Mouse (Mus musculus) hindbrain, embryonic 14.5 days (tissue): ENCODE measurements around the gene Stpg1. TPM values are rescaled to one million over a fixed set of nuclear protein-coding genes. Genes with fewer than 3 reads are reported as not detected.

Experiments used
- ATAC-seq: fragments of 200-750 bp; cut with Nextera tagmentation; 2 replicates; pipeline ENCODE4 v1.8.0; 2017; ENCODE audit warnings: moderate number of reproducible peaks, mild to moderate bottlenecking, moderate TSS enrichment, moderate library complexity; ENCODE audit not compliant: low FRiP score
- DNase-seq: peaks from one replicate; pipeline ENCODE4 v3.0.0-alpha.2; 2015; ENCODE audit warnings: low spot score
- H3K27ac ChIP-seq: fragments of 300-500 bp; sonication (generic); 2 replicates; pipeline ENCODE4 v1.5.1; 2014; ENCODE audit warnings: mild to moderate bottlenecking, moderate library complexity
- H3K27me3 ChIP-seq: fragments of 300-500 bp; sonication (generic); 2 replicates; pipeline ENCODE4 v1.6.1; 2014; ENCODE audit warnings: mild to moderate bottlenecking, low read length, mixed read lengths; ENCODE audit not compliant: control insufficient read depth, insufficient read depth
- H3K36me3 ChIP-seq: fragments of 300-500 bp; sonication (generic); replicated peaks from 2 replicates; pipeline ENCODE4 v1.6.1; 2014; ENCODE audit not compliant: control insufficient read depth, insufficient read depth
- H3K4me1 ChIP-seq: fragments of 300-500 bp; sonication (generic); replicated peaks from 2 replicates; pipeline ENCODE4 v1.6.1; 2014; ENCODE audit warnings: antibody characterized with exemption, low read length, mixed read lengths; ENCODE audit not compliant: control insufficient read depth, insufficient read depth
- H3K4me2 ChIP-seq: fragments of 300-500 bp; sonication (generic); replicated peaks from 2 replicates; pipeline ENCODE4 v1.6.1; 2014; ENCODE audit warnings: mild to moderate bottlenecking, moderate library complexity
- H3K4me3 ChIP-seq: fragments of 300-500 bp; sonication (generic); replicated peaks from 2 replicates; pipeline ENCODE4 v1.5.1; 2014; ENCODE audit warnings: mild to moderate bottlenecking, low read length
- H3K9ac ChIP-seq: fragments of 300-500 bp; sonication (generic); 2 replicates; pipeline ENCODE4 v1.6.1; 2014
- H3K9me3 ChIP-seq: fragments of 300-500 bp; sonication (generic); 2 replicates; pipeline ENCODE4 v1.6.1; 2016; ENCODE audit warnings: low read length; ENCODE audit not compliant: control insufficient read depth
- WGBS: fragments of 180-500 bp; shearing (Covaris S2); extraction: QIAGEN DNeasy Blood & Tissue Kit; methylation state at CpG from one replicate; pipeline ENCODE4 v1.1.7; 2014; 5-methylcytosine and 5-hydroxymethylcytosine counted together
- polyA plus RNA-seq: library from polyadenylated mRNA; unstranded; fragments of >200 nt; fragmentation: Nextera tagmentation; extraction: Ambion mirVana; gene quantifications from 2 replicates; pipeline ENCODE4 v1.2.1, GENCODE M21; 2014

Stpg1 gene
- polyA plus RNA-seq, 1 experiment from 2014 or later = 0.29 TPM

DNA sequence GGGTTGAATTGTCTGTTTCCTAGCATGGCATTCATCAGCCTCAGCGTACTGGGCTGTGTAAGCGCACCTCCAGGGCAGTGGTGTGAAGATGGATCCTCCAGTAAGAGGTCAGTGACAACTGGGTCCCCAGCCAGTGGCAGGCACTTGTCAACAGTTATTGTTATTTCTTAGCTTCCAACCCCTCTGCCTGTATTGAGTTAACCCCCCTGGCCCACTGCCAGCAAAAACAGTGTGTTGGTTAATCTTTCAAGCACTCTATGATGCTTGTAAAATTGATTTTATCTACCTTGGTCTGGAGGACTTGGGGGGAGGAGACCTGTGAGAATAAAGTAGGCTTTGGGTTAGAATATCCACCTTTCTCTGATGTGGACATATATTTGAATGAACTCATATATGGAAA is 49.7 kb downstream of the Stpg1 start:
- 87% methylated on average over 2 of the region's 2 CpGs for WGBS
- Histone ChIP-seq H3K9ac (no peak overlapping the region), H3K36me3 (no peaks in the 10 kb centered on the region), H3K4me1 (peaks cover 23% of the 10 kb centered on the region; the same call in 1 of the 2 replicates), H3K4me2 (no peak overlapping the region), H3K27me3 (no peaks in the 10 kb centered on the region), H3K4me3 (no peak overlapping the region), H3K27ac (no peak overlapping the region), H3K9me3 (no peaks in the 10 kb centered on the region)
- no peak for ATAC-seq
- no peak for DNase-seq

DNA sequence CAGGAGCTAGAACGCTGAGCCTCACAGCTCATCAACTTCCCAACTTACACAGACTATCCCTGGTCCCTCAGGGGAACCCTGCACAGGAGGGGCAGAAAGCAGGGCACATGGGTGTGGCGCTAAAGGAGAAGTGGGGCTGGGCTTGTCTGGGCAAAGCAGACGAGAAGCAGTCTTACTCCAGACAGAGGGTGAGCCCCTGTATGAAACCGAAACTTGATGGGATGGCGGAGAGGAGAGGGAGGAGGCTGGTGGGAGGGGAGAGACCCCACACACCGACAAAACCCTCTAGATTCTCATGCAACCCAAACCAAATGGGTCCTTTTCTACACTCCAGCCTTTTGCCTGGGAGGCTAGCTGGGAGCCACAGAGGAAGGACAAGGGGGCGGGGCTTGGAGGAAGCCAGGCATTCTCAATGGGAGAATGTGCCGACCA is 50.5 kb downstream of the Stpg1 start:
- Histone ChIP-seq H3K9ac (no peak overlapping the region), H3K4me3 (no peak overlapping the region), H3K36me3 (no peaks in the 10 kb centered on the region), H3K4me2 (peak overlapping the region; percentile 15; the same call in 1 of the 2 replicates), H3K9me3 (no peaks in the 10 kb centered on the region), H3K27ac (no peak overlapping the region), H3K4me1 (peaks cover 15% of the 10 kb centered on the region; the same call in 1 of the 2 replicates), H3K27me3 (no peaks in the 10 kb centered on the region)
- DNase-seq = no peak
- no peak for ATAC-seq
- 28% methylated on average over 8 of the region's 8 CpGs for WGBS

DNA sequence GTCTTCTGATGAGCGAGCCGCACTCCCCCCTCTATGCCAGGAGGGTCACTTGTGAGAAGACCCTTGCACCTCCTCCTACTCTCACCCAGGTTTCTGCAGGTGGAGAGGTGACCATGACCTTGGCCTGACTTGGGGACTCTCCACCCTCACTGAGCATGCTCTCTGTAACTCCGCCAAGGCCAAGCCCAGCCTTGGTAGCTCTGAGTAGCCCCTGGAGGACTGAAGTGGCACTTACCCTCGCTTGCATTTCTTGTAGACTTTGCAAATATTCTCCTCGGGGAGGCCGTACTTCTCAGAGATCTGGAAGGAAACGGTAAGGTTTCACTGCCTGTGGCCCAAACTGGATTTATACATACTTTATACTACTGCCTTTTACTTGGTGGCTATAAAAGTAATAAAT is 51.4 kb downstream of the Stpg1 start:
- no peak overlapping the region for H3K4me3 ChIP-seq
- H3K36me3 ChIP-seq = no peaks in the 10 kb centered on the region
- H3K9ac ChIP-seq = no peak overlapping the region
- H3K27me3 ChIP-seq = no peaks in the 10 kb centered on the region
- no peak overlapping the region for H3K4me2 ChIP-seq
- H3K4me1 ChIP-seq = peaks cover 12% of the 10 kb centered on the region; the same call in 1 of the 2 replicates
- 83% methylated on average over 7 of the region's 7 CpGs for WGBS
- DNase-seq (no peak), ATAC-seq (no peak)
- no peak overlapping the region for H3K27ac ChIP-seq
- H3K9me3 ChIP-seq = no peaks in the 10 kb centered on the region

DNA sequence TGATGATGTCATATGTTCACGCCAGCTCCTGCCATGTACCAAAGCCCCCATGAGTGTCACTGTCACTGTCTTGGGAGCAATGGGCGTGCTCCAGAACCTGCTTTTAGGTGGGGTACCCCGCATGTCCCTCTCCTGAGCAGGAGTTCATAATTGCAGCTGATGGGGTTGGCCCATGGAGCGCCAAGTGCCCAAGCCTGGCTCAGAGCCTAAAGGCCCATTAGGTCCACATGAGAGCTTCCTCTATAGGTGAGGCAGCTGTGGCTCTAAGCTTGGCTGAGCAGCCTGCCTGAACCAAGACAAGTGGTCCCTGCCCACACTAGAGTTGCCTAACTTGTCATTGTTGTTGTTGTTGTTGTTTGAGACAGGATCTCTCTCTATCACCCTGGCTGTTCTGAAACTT is 52.2 kb downstream of the Stpg1 start:
- ATAC-seq (no peak), DNase-seq (no peak)
- Histone ChIP-seq H3K4me2 (no peak overlapping the region), H3K36me3 (no peaks in the 10 kb centered on the region), H3K4me1 (peaks cover 16% of the 10 kb centered on the region), H3K27me3 (no peaks in the 10 kb centered on the region), H3K9me3 (no peaks in the 10 kb centered on the region), H3K4me3 (no peak overlapping the region), H3K27ac (no peak overlapping the region), H3K9ac (no peak overlapping the region)
- 83% methylated on average over 4 of the region's 4 CpGs for WGBS

DNA sequence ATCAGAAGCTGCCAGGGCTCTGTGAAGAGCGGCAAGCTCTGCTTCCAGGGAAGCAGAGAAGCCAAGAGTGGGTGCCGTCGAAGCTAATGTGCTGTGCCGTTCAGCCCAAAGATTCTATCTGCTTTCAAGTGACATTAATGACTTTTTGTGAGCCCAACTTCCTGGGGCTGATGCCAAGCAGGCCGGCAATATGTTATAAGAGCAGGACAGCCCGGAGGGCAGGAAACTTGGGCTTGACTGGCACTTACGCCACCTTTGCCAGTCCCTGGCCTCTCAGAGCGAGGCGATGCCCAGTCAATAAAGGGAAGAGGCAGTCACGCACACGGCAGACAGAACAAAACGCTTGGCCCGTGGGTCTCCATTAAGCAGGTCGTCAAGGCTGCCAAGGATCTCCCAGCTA is 53.0 kb downstream of the Stpg1 start:
- no peak for DNase-seq
- Histone ChIP-seq H3K9me3 (no peaks in the 10 kb centered on the region), H3K9ac (no peak overlapping the region), H3K4me3 (no peak overlapping the region), H3K27me3 (no peaks in the 10 kb centered on the region), H3K4me1 (peaks cover 19% of the 10 kb centered on the region), H3K4me2 (no peak overlapping the region), H3K36me3 (no peaks in the 10 kb centered on the region), H3K27ac (no peak overlapping the region)
- ATAC-seq = no peak
- WGBS = 51% methylated on average over 14 of the region's 14 CpGs

DNA sequence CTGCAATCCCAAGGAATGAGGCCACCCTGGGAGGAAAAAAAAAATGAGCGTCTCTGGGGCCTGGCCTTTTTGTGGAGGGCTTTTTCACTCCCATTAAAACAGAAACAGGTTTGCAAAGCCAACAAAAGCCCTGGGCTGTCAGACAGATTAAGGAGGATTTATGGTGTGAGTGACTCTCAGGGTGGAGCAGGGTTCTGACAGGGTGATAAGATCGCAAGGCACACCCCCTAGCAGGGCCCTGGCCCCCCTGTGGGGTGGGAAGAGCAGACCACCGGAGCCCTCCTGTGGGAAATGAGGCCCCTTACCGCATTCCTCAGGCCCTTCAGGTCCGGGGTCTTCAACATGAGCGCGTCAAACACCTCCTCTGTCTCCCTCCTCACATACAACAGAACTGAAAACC is 53.5 kb downstream of the Stpg1 start:
- no peak overlapping the region for H3K9ac ChIP-seq
- no peaks in the 10 kb centered on the region for H3K36me3 ChIP-seq
- DNase-seq = no peak
- no peak overlapping the region for H3K4me2 ChIP-seq
- H3K4me3 ChIP-seq = no peak overlapping the region
- WGBS = 24% methylated on average over 7 of the region's 7 CpGs
- H3K4me1 ChIP-seq = peaks cover 22% of the 10 kb centered on the region
- no peak for ATAC-seq
- H3K27me3 ChIP-seq = no peaks in the 10 kb centered on the region
- H3K9me3 ChIP-seq = no peaks in the 10 kb centered on the region
- no peak overlapping the region for H3K27ac ChIP-seq

DNA sequence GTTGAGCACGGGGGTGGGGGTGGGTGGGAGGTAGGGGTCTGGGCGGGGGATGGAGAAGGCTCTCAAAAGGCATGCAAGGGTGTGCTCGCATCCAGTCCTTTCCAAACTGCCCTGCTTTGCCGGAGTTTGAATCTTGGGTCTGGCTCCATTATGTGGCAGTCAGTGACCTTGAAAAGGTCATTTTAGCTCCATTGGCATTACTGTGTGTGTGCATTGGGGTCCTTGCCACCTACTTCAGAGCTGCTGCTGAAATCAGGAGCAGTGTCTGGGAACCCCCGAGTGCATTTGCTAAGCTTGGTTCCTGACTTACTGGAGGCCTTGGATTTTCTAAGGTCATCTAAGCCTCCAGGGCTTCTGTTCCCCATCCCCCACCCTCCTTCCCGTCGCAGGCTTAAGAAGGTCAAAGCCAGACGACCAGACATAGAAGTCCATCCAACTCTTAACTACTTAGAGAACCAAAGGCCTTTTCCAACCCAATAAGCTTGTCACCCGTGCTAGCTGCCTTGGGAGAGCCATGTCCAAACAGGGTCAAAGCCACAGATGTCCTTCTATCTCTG is 54.0 kb downstream of the Stpg1 start:
- Histone ChIP-seq H3K9me3 (no peaks in the 10 kb centered on the region), H3K36me3 (no peaks in the 10 kb centered on the region), H3K27me3 (no peaks in the 10 kb centered on the region), H3K4me2 (no peak overlapping the region), H3K4me1 (peaks cover 27% of the 10 kb centered on the region), H3K9ac (no peak overlapping the region), H3K27ac (no peak overlapping the region), H3K4me3 (no peak overlapping the region)
- DNase-seq (no peak), ATAC-seq (no peak)
- 47% methylated on average over 9 of the region's 9 CpGs for WGBS

DNA sequence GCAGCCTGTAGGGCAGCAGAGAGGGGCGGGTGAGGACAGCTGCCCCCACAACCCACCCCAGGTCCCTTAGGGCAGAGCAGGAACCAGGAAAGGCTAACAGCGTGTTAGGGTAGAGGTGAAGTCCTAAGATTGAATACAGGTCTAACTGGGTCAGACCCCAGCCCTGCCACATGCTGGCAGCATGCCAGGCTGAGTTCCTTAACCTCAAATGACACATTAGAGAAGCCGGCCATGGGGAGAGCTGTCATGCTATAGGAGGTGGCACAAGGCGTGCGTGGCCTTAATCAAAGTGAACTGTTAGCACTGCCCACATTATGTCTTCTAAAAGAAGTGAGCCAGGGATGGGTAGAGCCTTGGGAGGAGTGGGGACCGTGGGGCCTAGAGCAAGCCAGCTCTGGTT is 54.7 kb downstream of the Stpg1 start:
- Histone ChIP-seq H3K27ac (no peak overlapping the region), H3K9ac (no peak overlapping the region), H3K4me3 (no peak overlapping the region), H3K9me3 (no peaks in the 10 kb centered on the region), H3K27me3 (no peaks in the 10 kb centered on the region), H3K4me1 (peaks cover 28% of the 10 kb centered on the region), H3K4me2 (no peak overlapping the region), H3K36me3 (no peaks in the 10 kb centered on the region)
- WGBS = 73% methylated on average over 6 of the region's 6 CpGs
- DNase-seq (no peak), ATAC-seq (no peak)

DNA sequence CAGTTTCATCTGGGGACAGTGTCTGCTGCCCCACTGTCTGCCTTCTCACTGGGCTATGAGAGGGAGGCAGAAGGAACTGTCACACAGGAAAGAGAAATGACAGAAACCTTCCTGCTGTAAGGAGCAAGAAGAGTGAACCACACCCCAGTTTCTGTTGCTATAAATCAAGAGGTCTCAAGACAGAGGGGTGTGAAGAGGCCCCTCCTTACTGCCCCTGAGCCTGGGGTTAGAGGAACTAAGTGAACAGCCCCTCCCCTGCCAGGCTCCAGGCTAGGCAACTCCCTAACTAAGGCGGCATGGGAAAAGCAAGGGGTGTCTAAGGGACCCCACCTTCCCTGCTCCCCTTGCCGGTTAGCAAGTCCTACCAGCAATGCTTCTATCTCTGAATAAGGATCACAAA is 69.2 kb downstream of the Stpg1 start:
- 57% methylated on average over 2 of the region's 2 CpGs for WGBS

DNA sequence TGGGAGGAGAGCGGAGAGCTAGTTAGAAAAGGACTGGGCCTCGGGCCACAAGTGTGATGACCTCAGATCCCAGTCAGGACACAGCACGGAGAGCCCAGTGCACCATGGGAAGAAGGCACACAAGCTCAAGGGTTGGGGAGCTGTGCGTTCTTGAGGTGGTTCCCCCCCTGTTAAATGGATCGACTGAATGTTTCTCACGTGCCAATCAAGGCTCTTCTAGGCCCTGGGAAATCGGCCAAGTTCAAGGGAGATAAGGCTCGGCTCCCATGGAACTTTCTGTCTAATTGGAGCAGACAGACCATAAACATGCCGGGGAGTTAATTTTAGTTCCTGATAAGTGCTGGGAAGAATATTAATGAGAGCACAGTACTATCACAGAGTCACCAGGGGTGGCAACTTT is 70.8 kb downstream of the Stpg1 start:
- no peak overlapping the region for H3K4me3 ChIP-seq
- no peaks in the 10 kb centered on the region for H3K9me3 ChIP-seq
- peaks cover 13% of the 10 kb centered on the region; the same call in 1 of the 2 replicates for H3K4me1 ChIP-seq
- peaks cover 12% of the 10 kb centered on the region for H3K27me3 ChIP-seq
- H3K27ac ChIP-seq = no peak overlapping the region
- H3K9ac ChIP-seq = no peak overlapping the region
- H3K4me2 ChIP-seq = no peak overlapping the region
- WGBS = 53% methylated on average over 9 of the region's 9 CpGs
- ATAC-seq (no peak), DNase-seq (no peak)
- H3K36me3 ChIP-seq = no peaks in the 10 kb centered on the region

More for the DNA sequence above, 69.2 kb downstream of the Stpg1 start:
- H3K4me1 ChIP-seq = peaks cover 13% of the 10 kb centered on the region; the same call in 1 of the 2 replicates
- DNase-seq (no peak), ATAC-seq (no peak)
- no peaks in the 10 kb centered on the region for H3K36me3 ChIP-seq
- H3K4me3 ChIP-seq = no peak overlapping the region
- no peak overlapping the region for H3K9ac ChIP-seq
- H3K27ac ChIP-seq = no peak overlapping the region
- no peak overlapping the region for H3K4me2 ChIP-seq
- no peaks in the 10 kb centered on the region for H3K9me3 ChIP-seq
- H3K27me3 ChIP-seq = 0 out of 2 replicates have a peak, but pooled peaks cover 3% of the 10 kb centered on the region
